Mouse (Mus musculus): ENCODE measurements around the gene Gm2115. TPM values are rescaled to one million over a fixed set of nuclear protein-coding genes. Genes with fewer than 3 reads are reported as not detected.

The Gm2115 gene
- polyA plus RNA-seq (2012; rRNA removed; ENCODE audit: low replicate concordance) = 0.33 and 0.45 TPM in 2 replicates

GRCm38 (mm10) chr7:84528796-84529533 is at the start of gene Gm2115:
Gene Gm2115 (plus strand): TSS chr7:84528954.

GRCm38 (mm10) chr7:84606293-84606749 is 77.6 kb downstream of the Gm2115 start, which contains the start of gene Fah:
Gene Fah (minus strand): TSS chr7:84606722.

Other genes starting within 250 kb of the Gm2115 start
- gene Arnt2, start 118.8 kb upstream of the Gm2115 start, polyA plus RNA-seq (2012; rRNA removed; ENCODE audit: low replicate concordance) = 0.20 and 13.7 TPM in 2 replicates
- 211 and 318 TPM in 2 replicates for gene Fah, start 77.8 kb downstream of the Gm2115 start, polyA plus RNA-seq (2012; rRNA removed; ENCODE audit: low replicate concordance)
- 89.8 and 147 TPM in 2 replicates for gene Zfand6, start 161.0 kb downstream of the Gm2115 start, polyA plus RNA-seq (2012; rRNA removed; ENCODE audit: low replicate concordance)